Mouse (Mus musculus): ENCODE measurements around the gene Bad. TPM values are rescaled to one million over a fixed set of nuclear protein-coding genes. Genes with fewer than 3 reads are reported as not detected.

Bad gene
- polyA plus RNA-seq, 1 experiment: 127 TPM

GRCm38 (mm10) chr19:6979001-6979479 is 37.4 kb downstream of the Bad start:
- Histone ChIP-seq H3K4me3 (ENCODE audit: low read depth, low read length) (peak overlapping the region; percentile 67), H3K27me3 (ENCODE audit: control insufficient read depth, insufficient read depth, low read length) (no peaks in the 10 kb centered on the region), H3K27ac (ENCODE audit: insufficient read depth, low read depth, low read length) (peak overlapping the region; percentile 45), H3K36me3 (ENCODE audit: control insufficient read depth, insufficient read depth, low read length) (peaks cover 11% of the 10 kb centered on the region), H3K4me1 (ENCODE audit: control insufficient read depth, insufficient read depth, insufficient read length, low read length) (peaks cover 16% of the 10 kb centered on the region)
- WGBS: 6% methylated on average over 11 of the region's 11 CpGs
- TF ChIP-seq POLR2A (IDR thresholded peaks at IDR 0.05; ENCODE audit: low read depth, low read length) (no peak), CTCF (IDR thresholded peaks at IDR 0.05; ENCODE audit: extremely low read depth, insufficient read length, insufficient replicate concordance, low read depth, low read length) (no peak)

GRCm38 (mm10) chr19:6979486-6980380 is 38.1 kb downstream of the Bad start:
- Histone ChIP-seq H3K27ac (ENCODE audit: insufficient read depth, low read depth, low read length) (peak overlapping the region; percentile 81), H3K36me3 (ENCODE audit: control insufficient read depth, insufficient read depth, low read length) (peaks cover 11% of the 10 kb centered on the region), H3K4me3 (ENCODE audit: low read depth, low read length) (peak overlapping the region; percentile 67), H3K27me3 (ENCODE audit: control insufficient read depth, insufficient read depth, low read length) (no peaks in the 10 kb centered on the region), H3K4me1 (ENCODE audit: control insufficient read depth, insufficient read depth, insufficient read length, low read length) (peaks cover 15% of the 10 kb centered on the region)
- TF ChIP-seq POLR2A (IDR thresholded peaks at IDR 0.05; ENCODE audit: low read depth, low read length) (no peak; the same call in 1 of the 2 replicates), CTCF (IDR thresholded peaks at IDR 0.05; ENCODE audit: extremely low read depth, insufficient read length, insufficient replicate concordance, low read depth, low read length) (peak; percentile 89)
- under 1% methylated on average over 59 of the region's 59 CpGs for WGBS

GRCm38 (mm10) chr19:6980381-6981093 is 38.9 kb downstream of the Bad start, which contains the start of gene Fkbp2:
Gene Fkbp2 (minus strand): TSS chr19:6980501.
- no peak for TF ChIP-seq CTCF (IDR thresholded peaks at IDR 0.05; ENCODE audit: extremely low read depth, insufficient read length, insufficient replicate concordance, low read depth, low read length)
- TF ChIP-seq POLR2A (IDR thresholded peaks at IDR 0.05; ENCODE audit: low read depth, low read length): peak; percentile 96
- peak within 1 kb of the TSS; percentile 67 for H3K4me3 ChIP-seq (ENCODE audit: low read depth, low read length)
- peaks cover 11% of the 10 kb centered on the region for H3K36me3 ChIP-seq (ENCODE audit: control insufficient read depth, insufficient read depth, low read length)
- under 1% methylated on average over 38 of the region's 38 CpGs for WGBS
- peak within 1 kb of the TSS; percentile 85 for H3K27ac ChIP-seq (ENCODE audit: insufficient read depth, low read depth, low read length)
- H3K4me1 ChIP-seq (ENCODE audit: control insufficient read depth, insufficient read depth, insufficient read length, low read length): peaks cover 15% of the 10 kb centered on the region
- no peaks in the 10 kb centered on the region for H3K27me3 ChIP-seq (ENCODE audit: control insufficient read depth, insufficient read depth, low read length)

GRCm38 (mm10) chr19:6981465-6981864 is 39.8 kb downstream of the Bad start:
- Histone ChIP-seq H3K27me3 (ENCODE audit: control insufficient read depth, insufficient read depth, low read length) (no peaks in the 10 kb centered on the region), H3K4me3 (ENCODE audit: low read depth, low read length) (no peak overlapping the region), H3K4me1 (ENCODE audit: control insufficient read depth, insufficient read depth, insufficient read length, low read length) (peaks cover 15% of the 10 kb centered on the region), H3K27ac (ENCODE audit: insufficient read depth, low read depth, low read length) (no peak overlapping the region), H3K36me3 (ENCODE audit: control insufficient read depth, insufficient read depth, low read length) (peaks cover 11% of the 10 kb centered on the region)
- TF ChIP-seq CTCF (IDR thresholded peaks at IDR 0.05; ENCODE audit: extremely low read depth, insufficient read length, insufficient replicate concordance, low read depth, low read length) (no peak), POLR2A (IDR thresholded peaks at IDR 0.05; ENCODE audit: low read depth, low read length) (no peak)
- 84% methylated on average over 4 of the region's 4 CpGs for WGBS

- Histone ChIP-seq H3K4me1 (ENCODE audit: control insufficient read depth, insufficient read depth, insufficient read length, low read length) (peaks cover 18% of the 10 kb centered on the region), H3K27me3 (ENCODE audit: control insufficient read depth, insufficient read depth, low read length) (no peaks in the 10 kb centered on the region), H3K27ac (ENCODE audit: insufficient read depth, low read depth, low read length) (no peak overlapping the region), H3K36me3 (ENCODE audit: control insufficient read depth, insufficient read depth, low read length) (no peaks in the 10 kb centered on the region), H3K4me3 (ENCODE audit: low read depth, low read length) (no peak overlapping the region)
- TF ChIP-seq POLR2A (IDR thresholded peaks at IDR 0.05; ENCODE audit: low read depth, low read length): no peak
- TF ChIP-seq CTCF (IDR thresholded peaks at IDR 0.05; ENCODE audit: extremely low read depth, insufficient read length, insufficient replicate concordance, low read depth, low read length): no peak
- WGBS: 91% methylated on average over 5 of the region's 5 CpGs
Measured at GRCm38 (mm10) chr19:6983621-6984020, 42.0 kb downstream of the Bad start.

GRCm38 (mm10) chr19:6985300-6985699 is 43.6 kb downstream of the Bad start:
- 67% methylated on average over 19 of the region's 19 CpGs for WGBS
- TF ChIP-seq POLR2A (IDR thresholded peaks at IDR 0.05; ENCODE audit: low read depth, low read length): no peak
- no peak for TF ChIP-seq CTCF (IDR thresholded peaks at IDR 0.05; ENCODE audit: extremely low read depth, insufficient read length, insufficient replicate concordance, low read depth, low read length)
- Histone ChIP-seq H3K4me3 (ENCODE audit: low read depth, low read length) (peak overlapping the region; percentile 26; the same call in 1 of the 2 replicates), H3K36me3 (ENCODE audit: control insufficient read depth, insufficient read depth, low read length) (no peaks in the 10 kb centered on the region), H3K27me3 (ENCODE audit: control insufficient read depth, insufficient read depth, low read length) (no peaks in the 10 kb centered on the region), H3K4me1 (ENCODE audit: control insufficient read depth, insufficient read depth, insufficient read length, low read length) (peaks cover 11% of the 10 kb centered on the region), H3K27ac (ENCODE audit: insufficient read depth, low read depth, low read length) (no peak overlapping the region)

All from small intestine, adult 2 months (tissue).